Mouse (Mus musculus) stomach, postnatal 0 days (tissue): ENCODE data around the gene Cdk5rap2. TPM values are rescaled to one million over a fixed set of nuclear protein-coding genes. Genes with fewer than 3 reads are reported as not detected.

Experiments
- ATAC-seq: fragments of 200-750 bp; cut with Nextera tagmentation; 2 replicates; pipeline ENCODE4 v1.8.0; 2017; ENCODE audit not compliant: low FRiP score, low TSS enrichment
- DNase-seq: peaks from one replicate; pipeline ENCODE4 v3.0.0-alpha.2; 2016; ENCODE audit warnings: low spot score
- H3K27ac ChIP-seq: fragments of 300-500 bp; sonication (generic); replicated peaks from 2 replicates; pipeline ENCODE4 v1.5.1; 2014; ENCODE audit warnings: mild to moderate bottlenecking, control low read depth
- H3K27me3 ChIP-seq: fragments of 300-500 bp; sonication (generic); 2 replicates; pipeline ENCODE4 v1.6.1; 2014; ENCODE audit warnings: low read length; ENCODE audit not compliant: control insufficient read depth, insufficient read depth
- H3K36me3 ChIP-seq: fragments of 300-500 bp; sonication (generic); 2 replicates; pipeline ENCODE4 v1.6.1; 2014; ENCODE audit warnings: low read length, mixed read lengths; ENCODE audit not compliant: control insufficient read depth, insufficient read depth
- H3K4me1 ChIP-seq: fragments of 300-500 bp; sonication (generic); replicated peaks from 2 replicates; pipeline ENCODE4 v1.6.1; 2014; ENCODE audit warnings: antibody characterized with exemption; ENCODE audit not compliant: control insufficient read depth, insufficient read depth
- H3K4me2 ChIP-seq: fragments of 300-500 bp; sonication (generic); replicated peaks from 2 replicates; pipeline ENCODE4 v1.6.1; 2014; ENCODE audit warnings: low read depth, mild to moderate bottlenecking, control low read depth, moderate library complexity
- H3K4me3 ChIP-seq: fragments of 300-500 bp; sonication (generic); 2 replicates; pipeline ENCODE4 v1.5.1; 2014; ENCODE audit warnings: low read depth, low read length, control low read depth
- H3K9ac ChIP-seq: fragments of 300-500 bp; sonication (generic); 2 replicates; pipeline ENCODE4 v1.6.1; 2014; ENCODE audit warnings: mild to moderate bottlenecking, low read length, control low read depth, mixed read lengths
- H3K9me3 ChIP-seq: fragments of 300-500 bp; sonication (generic); 2 replicates; pipeline ENCODE4 v1.6.1; 2016; ENCODE audit warnings: low read length; ENCODE audit not compliant: control insufficient read depth
- CTCF ChIP-seq: IDR thresholded peaks from 2 replicates; pipeline ENCODE4 v1.5.1; 2016; ENCODE audit warnings: antibody characterized with exemption, low read depth, mild to moderate bottlenecking, moderate library complexity
- EP300 ChIP-seq: optimal IDR thresholded peaks from 2 replicates; pipeline ENCODE3; 2016; ENCODE audit warnings: antibody characterized with exemption
- WGBS: fragments of 180-500 bp; shearing (Covaris S2); extraction: QIAGEN DNeasy Blood & Tissue Kit; methylation state at CpG from one replicate; pipeline ENCODE4 v1.1.7; 2014; 5-methylcytosine and 5-hydroxymethylcytosine counted together
- polyA plus RNA-seq: library from polyadenylated mRNA; unstranded; fragments of >200 nt; fragmentation: Nextera tagmentation; extraction: Ambion mirVana; gene quantifications from 2 replicates; pipeline ENCODE4 v1.2.1, GENCODE M21; 2015

Cdk5rap2 gene
- polyA plus RNA-seq, 1 experiment from 2014 or later: 5.1 TPM

DNA sequence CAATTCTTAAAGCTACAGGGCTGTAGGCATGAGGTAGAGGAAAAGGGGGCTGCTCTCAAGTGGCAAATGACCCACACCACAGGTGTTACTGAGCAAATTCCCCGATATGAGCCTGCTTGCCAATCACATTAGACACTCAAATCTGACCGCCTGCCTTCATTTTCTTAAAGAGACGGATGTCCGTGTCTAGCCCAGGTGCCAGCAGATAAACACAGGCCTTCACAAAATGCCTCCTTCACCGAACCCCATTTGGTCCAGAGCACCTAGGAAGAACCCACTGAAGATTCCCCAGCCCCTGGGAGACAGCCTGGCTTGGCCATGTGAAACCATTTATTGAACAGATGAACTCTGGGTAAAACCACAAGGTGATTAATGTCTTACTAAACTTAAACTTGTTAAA, 13.5 kb downstream of the Cdk5rap2 start:
- no peak for DNase-seq
- H3K27ac ChIP-seq: no peak overlapping the region
- TF ChIP-seq CTCF: no peak
- TF ChIP-seq EP300: no peak
- ATAC-seq: no peak
- H3K9ac ChIP-seq: no peak overlapping the region
- no peaks in the 10 kb centered on the region for H3K4me1 ChIP-seq
- no peak overlapping the region for H3K4me2 ChIP-seq
- no peak overlapping the region for H3K4me3 ChIP-seq
- 77% methylated on average over 5 of the region's 5 CpGs for WGBS
- no peaks in the 10 kb centered on the region for H3K9me3 ChIP-seq
- H3K36me3 ChIP-seq: no peaks in the 10 kb centered on the region
- H3K27me3 ChIP-seq: no peaks in the 10 kb centered on the region

GRCm38 (mm10) chr4:70394736-70395135, 15.5 kb downstream of the Cdk5rap2 start:
- ATAC-seq (no peak), DNase-seq (no peak)
- TF ChIP-seq EP300 (no peak), CTCF (no peak)
- Histone ChIP-seq H3K27me3 (no peaks in the 10 kb centered on the region), H3K9me3 (no peaks in the 10 kb centered on the region), H3K36me3 (no peaks in the 10 kb centered on the region), H3K4me3 (no peak overlapping the region), H3K4me1 (no peaks in the 10 kb centered on the region), H3K27ac (no peak overlapping the region), H3K4me2 (no peak overlapping the region), H3K9ac (no peak overlapping the region)
- 76% methylated on average over 2 of the region's 2 CpGs for WGBS

DNA sequence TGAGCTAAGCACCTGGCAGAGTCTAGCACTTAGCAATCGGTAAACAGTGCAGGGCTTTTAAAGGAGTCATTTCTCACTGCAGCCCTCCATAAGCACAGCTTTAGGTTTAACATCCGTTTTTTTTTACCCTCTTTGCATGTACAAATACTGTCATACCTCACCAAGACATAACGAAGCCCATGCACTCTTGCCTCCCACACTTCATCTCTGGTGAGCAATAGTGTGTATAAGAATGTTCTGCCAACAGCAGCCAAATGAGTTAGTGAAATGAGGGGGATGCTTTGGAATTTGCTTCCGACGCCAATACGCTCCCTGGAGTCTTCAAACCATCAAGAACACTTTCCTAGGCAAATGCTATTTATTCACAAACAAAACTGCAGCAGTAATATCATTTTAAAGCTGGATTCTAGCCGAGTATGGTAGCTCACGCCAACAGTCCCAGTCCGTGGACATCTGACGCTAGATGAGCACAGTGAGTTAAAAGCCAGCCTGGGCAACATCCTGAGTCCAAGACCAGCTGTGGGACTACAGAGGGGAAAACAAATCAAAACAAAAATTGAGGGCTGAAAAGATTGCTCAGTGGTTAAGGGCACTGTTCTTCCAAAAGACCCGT, 18.4 kb downstream of the Cdk5rap2 start:
- no peak overlapping the region for H3K9ac ChIP-seq
- no peak overlapping the region for H3K4me3 ChIP-seq
- no peak overlapping the region for H3K4me2 ChIP-seq
- TF ChIP-seq EP300 (no peak), CTCF (no peak)
- H3K36me3 ChIP-seq: no peaks in the 10 kb centered on the region
- no peaks in the 10 kb centered on the region for H3K9me3 ChIP-seq
- H3K27ac ChIP-seq: peak overlapping the region; percentile 65; the same call in 1 of the 2 replicates
- no peaks in the 10 kb centered on the region for H3K4me1 ChIP-seq
- DNase-seq (no peak), ATAC-seq (no peak)
- H3K27me3 ChIP-seq: no peaks in the 10 kb centered on the region
- WGBS: 50% methylated on average over 11 of the region's 11 CpGs

DNA sequence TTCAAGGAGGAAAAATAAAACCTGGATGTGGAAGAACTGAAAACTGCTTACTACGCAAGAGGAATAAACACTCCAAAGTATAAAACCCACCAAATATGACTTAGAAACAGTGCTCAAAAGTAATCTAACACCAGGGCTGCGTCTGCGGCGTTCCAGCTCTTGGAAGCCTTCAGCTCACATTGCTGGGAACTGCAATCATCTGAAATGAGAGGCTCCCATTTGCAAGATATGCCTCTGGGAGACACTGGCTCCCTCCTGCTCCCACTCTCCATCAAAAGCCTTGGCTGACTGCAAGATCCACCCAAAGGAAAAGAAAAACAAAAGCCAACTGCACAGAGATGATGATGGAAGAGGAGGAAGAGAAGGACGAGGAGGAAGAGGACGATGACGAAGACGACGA, 19.2 kb downstream of the Cdk5rap2 start:
- 0 out of 2 replicates have a peak overlapping the region, but pooled peaks have one; percentile 14 for H3K4me2 ChIP-seq
- H3K9me3 ChIP-seq: no peaks in the 10 kb centered on the region
- no peaks in the 10 kb centered on the region for H3K36me3 ChIP-seq
- no peaks in the 10 kb centered on the region for H3K27me3 ChIP-seq
- WGBS: 62% methylated on average over 9 of the region's 9 CpGs
- H3K27ac ChIP-seq: peak overlapping the region; percentile 65
- H3K9ac ChIP-seq: no peak overlapping the region
- no peak for DNase-seq
- ATAC-seq: no peak; the same call in 1 of the 2 replicates
- no peak overlapping the region for H3K4me3 ChIP-seq
- no peaks in the 10 kb centered on the region for H3K4me1 ChIP-seq
- no peak for TF ChIP-seq EP300
- TF ChIP-seq CTCF: no peak

- no peaks in the 10 kb centered on the region for H3K4me1 ChIP-seq
- H3K27ac ChIP-seq: no peak overlapping the region
- ATAC-seq (no peak), DNase-seq (no peak)
- no peak overlapping the region for H3K9ac ChIP-seq
- H3K9me3 ChIP-seq: no peaks in the 10 kb centered on the region
- H3K36me3 ChIP-seq: no peaks in the 10 kb centered on the region
- no peaks in the 10 kb centered on the region for H3K27me3 ChIP-seq
- TF ChIP-seq EP300: no peak
- TF ChIP-seq CTCF: no peak
- H3K4me2 ChIP-seq: no peak overlapping the region
- no peak overlapping the region for H3K4me3 ChIP-seq
- 62% methylated on average over 5 of the region's 5 CpGs for WGBS
These were observed 24.0 kb downstream of the Cdk5rap2 start for GRCm38 (mm10) chr4:70386206-70386605.

GRCm38 (mm10) chr4:70377359-70377758, 32.9 kb downstream of the Cdk5rap2 start:
- Histone ChIP-seq H3K9ac (no peak overlapping the region), H3K4me2 (no peak overlapping the region), H3K4me1 (no peaks in the 10 kb centered on the region), H3K9me3 (no peaks in the 10 kb centered on the region), H3K27ac (no peak overlapping the region), H3K36me3 (no peaks in the 10 kb centered on the region), H3K27me3 (no peaks in the 10 kb centered on the region), H3K4me3 (no peak overlapping the region)
- ATAC-seq: no peak
- 76% methylated on average over 4 of the region's 4 CpGs for WGBS
- no peak for DNase-seq
- TF ChIP-seq CTCF (peak; percentile 22; the same call in 1 of the 2 replicates), EP300 (no peak)
